Mouse (Mus musculus): Measurements from ENCODE around the gene 2610507B11Rik. TPM values are rescaled to one million over a fixed set of nuclear protein-coding genes. Genes with fewer than 3 reads are reported as not detected.
"Not testable (repeated sequence)": the region's sequence is repeated elsewhere in the genome, so short reads cannot be mapped to it uniquely, and the experiment has no call there.

Gene 2610507B11Rik
- total and polyA plus RNA-seq, 2 experiments from 2014 or later = 91.2 to 108 TPM

GRCm38 (mm10) chr11:78271986-78272385, 10.4 kb downstream of the 2610507B11Rik start:
- ATAC-seq (ENCODE audit: insufficient read depth, low read depth) (no peak), DNase-seq (ENCODE audit: low spot score) (no peak)
- no peak overlapping the region for H3K4me3 ChIP-seq (ENCODE audit: low read depth, low read length)
- no peak for TF ChIP-seq CTCF (IDR thresholded peaks at IDR 0.05; ENCODE audit: low read depth)
- TF ChIP-seq EP300 (IDR thresholded peaks at IDR 0.05; ENCODE audit: low read depth) = no peak
- no peak overlapping the region for H3K4me2 ChIP-seq (ENCODE audit: low read depth, low read length)
- no peaks in the 10 kb centered on the region for H3K4me1 ChIP-seq (ENCODE audit: control insufficient read depth, insufficient read depth)
- 86% methylated on average over 13 of the region's 13 CpGs for WGBS
- H3K36me3 ChIP-seq (replicated peaks; ENCODE audit: control insufficient read depth, insufficient read depth, low read length) = peaks cover 97% of the 10 kb centered on the region
- H3K9ac ChIP-seq (replicated peaks; ENCODE audit: low read depth, low read length) = no peak overlapping the region
- no peaks in the 10 kb centered on the region for H3K9me3 ChIP-seq (replicated peaks; ENCODE audit: control insufficient read depth, low read length)
- H3K27me3 ChIP-seq (ENCODE audit: control insufficient read depth, insufficient read depth, low read length) = no peaks in the 10 kb centered on the region
- no peak overlapping the region for H3K27ac ChIP-seq (ENCODE audit: low read depth)

GRCm38 (mm10) chr11:78275596-78275995, 14.0 kb downstream of the 2610507B11Rik start:
- Histone ChIP-seq H3K36me3 (replicated peaks; ENCODE audit: control insufficient read depth, insufficient read depth, low read length) (peaks cover 98% of the 10 kb centered on the region), H3K9me3 (replicated peaks; ENCODE audit: control insufficient read depth, low read length) (no peaks in the 10 kb centered on the region), H3K27me3 (ENCODE audit: control insufficient read depth, insufficient read depth, low read length) (no peaks in the 10 kb centered on the region), H3K4me2 (ENCODE audit: low read depth, low read length) (no peak overlapping the region), H3K27ac (ENCODE audit: low read depth) (no peak overlapping the region), H3K4me1 (ENCODE audit: control insufficient read depth, insufficient read depth) (no peaks in the 10 kb centered on the region), H3K9ac (replicated peaks; ENCODE audit: low read depth, low read length) (no peak overlapping the region), H3K4me3 (ENCODE audit: low read depth, low read length) (no peak overlapping the region)
- ATAC-seq (ENCODE audit: insufficient read depth, low read depth) = no peak
- no peak for DNase-seq (ENCODE audit: low spot score)
- TF ChIP-seq CTCF (IDR thresholded peaks at IDR 0.05; ENCODE audit: low read depth) (no peak), EP300 (IDR thresholded peaks at IDR 0.05; ENCODE audit: low read depth) (no peak)
- WGBS = 100% methylated on average over 1 of the region's 1 CpGs

GRCm38 (mm10) chr11:78276169-78276568, 14.6 kb downstream of the 2610507B11Rik start:
- H3K27ac ChIP-seq (ENCODE audit: low read depth); H3K9ac ChIP-seq (replicated peaks; ENCODE audit: low read depth, low read length); ATAC-seq (ENCODE audit: insufficient read depth, low read depth); H3K27me3 ChIP-seq (ENCODE audit: control insufficient read depth, insufficient read depth, low read length); DNase-seq (ENCODE audit: low spot score); H3K4me1 ChIP-seq (ENCODE audit: control insufficient read depth, insufficient read depth); H3K4me2 ChIP-seq (ENCODE audit: low read depth, low read length); H3K9me3 ChIP-seq (replicated peaks; ENCODE audit: control insufficient read depth, low read length); H3K4me3 ChIP-seq (ENCODE audit: low read depth, low read length): not testable (repeated sequence)
- H3K36me3 ChIP-seq (replicated peaks; ENCODE audit: control insufficient read depth, insufficient read depth, low read length) = peaks cover 100% of the 10 kb centered on the region
- WGBS = over 99% methylated on average over 4 of the region's 4 CpGs

- Histone ChIP-seq H3K9ac (replicated peaks; ENCODE audit: low read depth, low read length) (no peak overlapping the region), H3K4me2 (ENCODE audit: low read depth, low read length) (no peak overlapping the region), H3K4me1 (ENCODE audit: control insufficient read depth, insufficient read depth) (no peaks in the 10 kb centered on the region), H3K9me3 (replicated peaks; ENCODE audit: control insufficient read depth, low read length) (no peaks in the 10 kb centered on the region), H3K27me3 (ENCODE audit: control insufficient read depth, insufficient read depth, low read length) (no peaks in the 10 kb centered on the region), H3K36me3 (replicated peaks; ENCODE audit: control insufficient read depth, insufficient read depth, low read length) (peaks cover 98% of the 10 kb centered on the region), H3K27ac (ENCODE audit: low read depth) (no peak overlapping the region), H3K4me3 (ENCODE audit: low read depth, low read length) (no peak overlapping the region)
- ATAC-seq (ENCODE audit: insufficient read depth, low read depth) = no peak
- TF ChIP-seq EP300 (IDR thresholded peaks at IDR 0.05; ENCODE audit: low read depth) (no peak; the same call in 1 of the 2 replicates), CTCF (IDR thresholded peaks at IDR 0.05; ENCODE audit: low read depth) (no peak)
- no peak for DNase-seq (ENCODE audit: low spot score)
- WGBS = 62% methylated on average over 7 of the region's 7 CpGs
These were observed 17.3 kb downstream of the 2610507B11Rik start for GRCm38 (mm10) chr11:78278853-78279252.

GRCm38 (mm10) chr11:78279586-78279985, 18.0 kb downstream of the 2610507B11Rik start:
- ATAC-seq (ENCODE audit: insufficient read depth, low read depth) (no peak), DNase-seq (ENCODE audit: low spot score) (no peak)
- no peak for TF ChIP-seq EP300 (IDR thresholded peaks at IDR 0.05; ENCODE audit: low read depth)
- no peak for TF ChIP-seq CTCF (IDR thresholded peaks at IDR 0.05; ENCODE audit: low read depth)
- Histone ChIP-seq H3K4me2 (ENCODE audit: low read depth, low read length) (no peak overlapping the region), H3K36me3 (replicated peaks; ENCODE audit: control insufficient read depth, insufficient read depth, low read length) (peaks cover 98% of the 10 kb centered on the region), H3K9me3 (replicated peaks; ENCODE audit: control insufficient read depth, low read length) (no peaks in the 10 kb centered on the region), H3K4me1 (ENCODE audit: control insufficient read depth, insufficient read depth) (no peaks in the 10 kb centered on the region), H3K4me3 (ENCODE audit: low read depth, low read length) (no peak overlapping the region), H3K27ac (ENCODE audit: low read depth) (no peak overlapping the region), H3K9ac (replicated peaks; ENCODE audit: low read depth, low read length) (no peak overlapping the region), H3K27me3 (ENCODE audit: control insufficient read depth, insufficient read depth, low read length) (no peaks in the 10 kb centered on the region)
- WGBS = 78% methylated on average over 4 of the region's 4 CpGs

- Histone ChIP-seq H3K9ac (replicated peaks; ENCODE audit: low read depth, low read length) (no peak overlapping the region), H3K36me3 (replicated peaks; ENCODE audit: control insufficient read depth, insufficient read depth, low read length) (peaks cover 85% of the 10 kb centered on the region), H3K4me3 (ENCODE audit: low read depth, low read length) (no peak overlapping the region), H3K4me1 (ENCODE audit: control insufficient read depth, insufficient read depth) (no peaks in the 10 kb centered on the region), H3K27me3 (ENCODE audit: control insufficient read depth, insufficient read depth, low read length) (no peaks in the 10 kb centered on the region), H3K9me3 (replicated peaks; ENCODE audit: control insufficient read depth, low read length) (no peaks in the 10 kb centered on the region), H3K27ac (ENCODE audit: low read depth) (no peak overlapping the region), H3K4me2 (ENCODE audit: low read depth, low read length) (no peak overlapping the region)
- no peak for ATAC-seq (ENCODE audit: insufficient read depth, low read depth)
- WGBS = 86% methylated on average over 7 of the region's 7 CpGs
- no peak for TF ChIP-seq CTCF (IDR thresholded peaks at IDR 0.05; ENCODE audit: low read depth)
- TF ChIP-seq EP300 (IDR thresholded peaks at IDR 0.05; ENCODE audit: low read depth) = no peak
- DNase-seq (ENCODE audit: low spot score) = no peak
These were observed 27.7 kb downstream of the 2610507B11Rik start for GRCm38 (mm10) chr11:78289146-78289763.
